Mouse (Mus musculus) common myeloid progenitor, adult 5-6 weeks (primary cell): Measurements from ENCODE around the gene Cnnm2. TPM values are rescaled to one million over a fixed set of nuclear protein-coding genes. Genes with fewer than 3 reads are reported as not detected.
A peak's percentile ranks its signal among the peaks of the same experiment; 100 is the strongest.

Experiments used
- ATAC-seq: replicated peaks from 2 replicates; pipeline ENCODE4 v1.8.0; 2016; ENCODE audit warnings: low read depth, mild to moderate bottlenecking, moderate TSS enrichment, inconsistent platforms; ENCODE audit not compliant: poor library complexity, severe bottlenecking
- total RNA-seq: library from RNA; stranded (forward); fragments of 200-1000, 187-1606 nt; gene quantifications from 2 replicates; pipeline ENCODE4 v1.2.3, GENCODE M21; 2017

Cnnm2 gene
- total RNA-seq, 1 experiment from 2014 or later = 9.0 TPM

DNA sequence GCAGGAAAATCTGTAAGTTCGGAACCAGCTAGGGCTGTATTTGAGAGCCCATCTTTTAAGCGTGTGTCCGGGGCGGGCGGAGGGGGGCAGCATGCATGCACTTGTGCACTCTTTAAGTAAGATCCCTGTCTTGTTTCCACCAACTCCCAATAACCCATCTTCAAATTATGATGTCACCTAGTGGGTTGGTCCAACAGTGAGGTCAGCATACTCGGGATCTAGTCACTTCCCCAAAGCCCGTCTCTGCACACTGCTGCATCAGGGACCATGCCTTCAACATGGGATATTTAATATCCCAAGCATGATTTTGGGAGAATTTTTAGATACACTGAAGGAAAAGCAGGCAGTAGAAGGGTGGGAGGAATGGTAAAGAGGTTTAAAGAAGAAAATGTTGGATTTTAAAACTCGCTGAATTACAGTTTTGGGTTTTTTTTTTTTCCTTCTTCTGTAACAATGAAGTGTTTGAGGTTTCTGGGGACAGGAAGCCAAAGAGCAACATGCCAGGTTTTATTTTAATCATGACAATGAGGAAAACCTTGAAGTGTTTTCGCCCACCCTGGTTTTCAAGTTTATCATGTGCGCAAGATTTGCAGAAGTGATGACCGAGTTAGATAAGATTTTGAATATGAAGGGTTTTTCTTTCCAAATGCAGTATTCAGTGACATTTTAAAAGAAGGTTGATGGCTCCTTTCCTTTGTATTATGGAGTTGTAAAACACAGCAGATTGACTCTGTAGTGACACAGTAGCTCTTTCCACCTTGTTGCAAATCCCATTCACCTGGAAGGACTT is 76.1 kb downstream of the Cnnm2 start:
- peak; percentile 78 for ATAC-seq

DNA sequence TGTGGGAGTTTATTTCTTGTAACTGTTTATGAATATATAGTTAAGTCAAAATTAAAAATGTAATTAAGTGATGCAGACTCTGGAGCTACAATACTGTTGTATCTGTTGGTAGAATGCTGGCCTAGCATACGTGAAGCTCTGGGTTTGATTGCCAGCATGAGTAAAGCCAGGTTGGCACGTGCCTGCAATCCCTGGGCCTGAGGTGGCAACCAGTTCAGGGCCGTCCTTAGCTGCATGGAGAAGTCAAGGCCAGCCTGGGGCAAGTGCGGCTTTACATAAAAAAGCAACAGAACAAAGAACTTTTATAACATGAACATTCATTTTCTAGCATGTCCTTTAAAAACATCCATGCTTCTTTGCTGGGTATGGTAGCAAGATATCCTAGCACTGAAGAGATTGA is 79.6 kb downstream of the Cnnm2 start:
- ATAC-seq = no peak

DNA sequence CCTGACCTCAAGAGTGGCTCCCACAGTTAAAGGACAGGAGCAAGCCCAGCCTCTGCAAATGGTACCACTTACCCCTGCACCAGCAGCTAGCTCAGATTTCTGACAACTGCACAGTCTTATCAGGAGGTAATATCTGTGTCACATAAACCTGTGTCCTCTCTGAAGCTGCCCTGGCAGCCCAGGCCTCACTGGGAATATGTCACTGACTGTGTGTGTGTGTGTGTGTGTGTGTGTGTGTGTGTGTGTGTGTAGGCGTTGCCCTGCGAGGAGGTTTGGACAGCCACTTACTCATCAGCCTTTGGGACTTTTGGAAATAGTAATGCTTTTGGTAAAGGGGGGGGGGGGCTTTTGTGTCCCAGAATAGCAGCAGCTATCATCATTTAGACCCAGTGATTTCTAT is 81.6 kb downstream of the Cnnm2 start:
- ATAC-seq = no peak

GRCm38 (mm10) chr19:46846056-46846455 is 84.7 kb downstream of the Cnnm2 start:
- ATAC-seq = no peak

DNA sequence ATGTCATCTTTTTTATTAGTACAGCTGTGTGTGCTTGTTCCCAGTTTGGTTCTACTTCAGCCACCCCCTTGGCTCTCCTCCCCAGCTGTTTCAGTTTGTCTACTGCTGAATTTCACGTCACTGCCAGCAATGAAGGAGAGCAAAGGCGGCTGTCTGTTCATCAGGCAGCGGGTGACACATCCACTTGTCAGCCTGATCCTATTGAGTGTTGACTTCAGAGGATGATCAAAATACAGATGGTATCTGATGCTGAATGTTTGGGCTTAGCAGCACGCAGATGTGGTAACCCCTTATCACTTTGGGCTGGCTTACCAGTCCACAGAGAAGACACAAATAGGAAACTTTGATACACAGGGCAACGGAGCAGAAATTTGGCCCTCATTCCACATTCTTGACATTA is 85.1 kb downstream of the Cnnm2 start:
- peak; percentile 33 for ATAC-seq

GRCm38 (mm10) chr19:46848381-46849268 is 87.2 kb downstream of the Cnnm2 start:
- ATAC-seq = no peak

DNA sequence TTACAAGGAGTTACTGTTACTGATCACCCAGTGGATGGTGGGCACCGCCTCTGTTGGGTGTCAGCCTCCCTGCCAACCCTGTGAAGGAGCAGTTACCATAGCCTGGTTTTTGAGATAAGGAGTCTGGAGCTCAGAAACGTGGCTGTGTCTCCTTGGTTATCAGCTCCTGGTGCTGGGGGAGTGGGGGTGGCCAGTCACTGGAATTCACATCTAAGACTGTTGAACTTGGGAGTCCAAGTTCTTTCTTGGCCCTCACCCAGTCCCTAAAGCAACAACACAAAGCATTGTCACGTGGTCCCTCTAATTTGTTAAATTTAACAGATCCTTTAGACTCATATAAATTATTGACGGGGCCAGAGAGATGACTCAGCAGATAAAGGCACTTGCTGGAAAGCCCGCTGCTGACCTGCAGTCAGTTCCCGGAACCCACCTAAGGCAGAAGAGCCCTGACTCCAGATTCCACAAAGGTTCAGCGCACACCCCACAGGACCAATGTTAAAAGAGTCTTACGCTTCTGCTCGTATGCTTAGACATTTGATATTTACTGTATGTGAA is 88.1 kb downstream of the Cnnm2 start:
- peak; percentile 86 for ATAC-seq

DNA sequence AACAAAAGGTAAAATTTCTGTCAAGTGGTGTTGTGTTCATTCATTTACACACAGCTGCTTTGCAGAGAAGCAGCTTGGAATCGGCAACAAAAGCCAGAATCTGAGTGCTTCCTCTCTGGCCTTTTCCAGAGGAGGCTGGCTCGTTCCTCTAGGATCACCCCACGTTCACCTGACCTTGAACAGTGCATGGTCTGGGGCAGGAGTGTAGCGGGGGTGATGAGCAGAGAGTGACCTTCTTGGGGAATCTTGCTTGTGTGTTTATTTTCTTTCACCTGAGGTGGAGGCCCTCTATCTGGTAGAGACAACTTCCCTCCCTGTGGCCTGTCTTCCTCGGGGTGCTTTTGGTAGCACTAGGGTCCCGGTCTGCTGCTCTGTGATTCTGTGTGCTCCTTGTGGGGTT is 94.8 kb downstream of the Cnnm2 start:
- no peak for ATAC-seq

DNA sequence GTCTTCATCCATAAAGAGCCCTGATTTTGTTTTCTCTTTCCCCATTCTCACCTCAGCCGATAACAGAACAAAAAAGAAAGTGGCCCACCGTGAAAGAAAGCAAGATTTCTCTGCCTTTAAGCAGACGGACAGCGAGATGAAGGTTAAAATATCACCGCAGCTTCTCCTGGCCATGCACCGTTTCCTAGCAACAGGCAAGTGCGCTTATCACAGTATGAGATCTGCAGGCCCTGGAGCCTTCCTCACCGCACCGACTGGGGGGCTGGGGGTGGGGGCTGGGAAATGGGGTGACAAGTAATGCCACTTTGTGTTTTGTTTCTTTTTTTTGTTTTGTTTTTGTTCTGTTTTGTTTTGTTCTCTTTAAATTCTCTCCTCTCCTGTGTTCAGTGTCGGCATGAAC is 95.4 kb downstream of the Cnnm2 start:
- ATAC-seq = peak; percentile 40; the same call in 1 of the 2 replicates

DNA sequence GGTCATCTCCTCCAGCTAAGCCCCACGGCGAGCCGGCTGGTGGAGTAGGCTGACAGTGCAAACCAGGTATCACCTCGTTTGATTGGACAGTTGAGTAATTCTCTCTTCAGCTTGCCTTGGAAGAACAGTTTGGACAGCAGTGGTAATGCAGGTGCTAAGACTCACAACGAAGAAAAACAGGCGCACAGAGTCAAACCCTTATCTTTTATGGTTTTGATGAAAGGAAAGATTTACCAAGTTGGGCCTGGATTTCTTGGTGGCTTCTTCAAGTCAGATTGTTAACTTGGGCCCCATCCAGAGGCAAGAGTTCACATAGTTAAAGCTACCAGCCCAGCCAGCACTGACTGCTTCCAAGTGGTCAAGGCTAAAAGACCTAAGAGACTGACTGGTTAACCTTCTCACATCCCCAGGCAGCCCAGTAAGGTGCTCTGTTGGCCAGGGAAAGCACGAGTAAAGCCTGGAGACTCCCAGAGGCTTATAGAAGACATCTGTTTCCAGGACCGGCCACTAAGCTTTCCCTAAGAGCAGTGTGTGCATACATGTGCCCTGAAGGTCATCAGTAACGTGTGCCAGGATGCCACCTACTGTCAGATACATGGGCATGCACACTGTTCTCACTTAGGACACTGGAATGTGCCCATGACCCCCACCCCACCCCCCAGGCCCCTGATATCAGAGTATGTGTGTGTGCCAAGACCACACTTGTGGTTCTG is 96.0 kb downstream of the Cnnm2 start:
- peak; percentile 69 for ATAC-seq

DNA sequence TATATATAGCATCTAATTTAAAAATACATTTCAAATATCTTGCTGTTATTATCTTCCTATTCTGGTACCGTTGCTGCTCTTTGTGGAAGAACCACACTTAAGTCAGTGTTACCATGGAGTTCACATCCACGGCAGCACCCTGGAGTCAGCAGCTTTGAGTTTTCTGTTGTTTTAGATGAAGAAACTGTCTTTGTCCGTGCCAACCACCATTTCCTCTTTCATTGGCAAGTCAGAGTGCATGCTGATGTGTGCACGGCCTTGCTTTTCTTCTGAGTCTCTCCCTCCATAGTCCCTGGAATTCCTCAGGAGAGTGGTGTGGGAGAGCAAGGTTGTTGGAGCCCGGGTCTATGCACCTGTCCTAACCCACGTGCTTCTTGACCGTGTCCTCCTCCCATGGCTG is 96.8 kb downstream of the Cnnm2 start:
- no peak for ATAC-seq

DNA sequence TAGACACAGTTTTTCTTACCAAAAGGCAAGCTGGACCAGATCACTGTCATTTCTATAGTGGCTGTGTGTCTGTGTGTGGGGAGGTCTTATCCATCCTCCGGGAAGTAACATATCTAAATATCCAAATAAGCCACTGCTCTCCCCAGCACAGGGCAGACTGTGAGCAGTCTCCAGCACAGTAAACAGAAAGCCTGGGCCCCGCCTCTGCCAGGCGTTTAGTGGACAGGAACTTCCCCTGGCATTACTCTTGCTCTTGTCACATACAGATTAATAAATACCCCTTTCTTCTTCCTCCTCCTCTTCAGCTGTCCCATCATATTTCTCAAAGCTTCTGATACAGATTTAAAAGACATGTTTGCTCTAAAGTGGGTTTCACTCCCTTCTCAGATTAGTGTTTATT is 101.2 kb downstream of the Cnnm2 start:
- no peak for ATAC-seq

GRCm38 (mm10) chr19:46863236-46863927 is 102.0 kb downstream of the Cnnm2 start:
- peak; percentile 85 for ATAC-seq

GRCm38 (mm10) chr19:46864079-46864478 is 102.7 kb downstream of the Cnnm2 start:
- 0 out of 2 replicates have a peak, but pooled peaks have one; percentile 27 for ATAC-seq

- no peak for ATAC-seq
Measured at GRCm38 (mm10) chr19:46864731-46865331, 103.4 kb downstream of the Cnnm2 start.

- no peak for ATAC-seq
Measured at GRCm38 (mm10) chr19:46865381-46865780, 104.0 kb downstream of the Cnnm2 start.

DNA sequence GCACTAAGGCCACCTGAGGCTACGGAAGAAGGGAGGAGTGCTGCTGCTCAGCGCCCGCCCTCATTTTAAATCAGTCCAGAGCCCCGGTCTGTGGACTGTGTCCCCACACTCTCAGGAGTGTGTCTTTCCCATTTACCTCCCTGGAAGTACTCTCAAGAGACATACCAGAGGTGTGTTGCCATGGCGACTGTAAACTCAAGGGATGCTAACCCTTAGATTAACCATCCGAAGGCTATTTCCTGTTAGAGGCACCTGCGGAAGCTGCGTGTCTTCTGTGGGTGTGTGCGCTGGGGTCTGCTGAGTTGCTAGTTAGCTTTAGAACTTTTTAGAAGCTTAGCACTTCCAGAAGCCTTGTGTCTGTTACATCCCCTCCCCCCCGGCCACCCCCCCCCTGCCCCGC is 107.7 kb downstream of the Cnnm2 start:
- ATAC-seq = no peak

GRCm38 (mm10) chr19:46869526-46869925 is 108.1 kb downstream of the Cnnm2 start:
- ATAC-seq = peak; percentile 81

DNA sequence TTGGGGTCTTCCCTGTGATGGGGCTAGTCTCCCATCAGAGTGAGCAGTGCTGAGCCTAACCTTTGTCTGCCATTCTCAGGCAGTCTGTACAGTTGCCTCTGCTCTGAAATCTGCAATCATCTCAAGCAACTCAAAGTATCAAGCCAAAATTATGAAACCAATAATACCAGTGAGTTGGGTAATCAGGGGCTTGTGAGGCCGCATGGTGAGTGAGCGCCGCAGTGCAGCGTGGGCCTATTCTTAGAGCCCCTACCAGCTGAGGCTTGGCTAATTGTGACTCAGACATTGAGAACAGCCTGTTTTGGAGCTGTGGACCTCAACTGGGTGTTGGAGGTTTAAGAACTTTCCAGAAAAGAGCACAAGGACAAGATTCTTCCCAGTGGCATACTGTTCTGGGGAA is 109.7 kb downstream of the Cnnm2 start:
- ATAC-seq = no peak
